Mouse (Mus musculus): ENCODE measurements around the gene Ccdc12.

Gene Ccdc12

DNA sequence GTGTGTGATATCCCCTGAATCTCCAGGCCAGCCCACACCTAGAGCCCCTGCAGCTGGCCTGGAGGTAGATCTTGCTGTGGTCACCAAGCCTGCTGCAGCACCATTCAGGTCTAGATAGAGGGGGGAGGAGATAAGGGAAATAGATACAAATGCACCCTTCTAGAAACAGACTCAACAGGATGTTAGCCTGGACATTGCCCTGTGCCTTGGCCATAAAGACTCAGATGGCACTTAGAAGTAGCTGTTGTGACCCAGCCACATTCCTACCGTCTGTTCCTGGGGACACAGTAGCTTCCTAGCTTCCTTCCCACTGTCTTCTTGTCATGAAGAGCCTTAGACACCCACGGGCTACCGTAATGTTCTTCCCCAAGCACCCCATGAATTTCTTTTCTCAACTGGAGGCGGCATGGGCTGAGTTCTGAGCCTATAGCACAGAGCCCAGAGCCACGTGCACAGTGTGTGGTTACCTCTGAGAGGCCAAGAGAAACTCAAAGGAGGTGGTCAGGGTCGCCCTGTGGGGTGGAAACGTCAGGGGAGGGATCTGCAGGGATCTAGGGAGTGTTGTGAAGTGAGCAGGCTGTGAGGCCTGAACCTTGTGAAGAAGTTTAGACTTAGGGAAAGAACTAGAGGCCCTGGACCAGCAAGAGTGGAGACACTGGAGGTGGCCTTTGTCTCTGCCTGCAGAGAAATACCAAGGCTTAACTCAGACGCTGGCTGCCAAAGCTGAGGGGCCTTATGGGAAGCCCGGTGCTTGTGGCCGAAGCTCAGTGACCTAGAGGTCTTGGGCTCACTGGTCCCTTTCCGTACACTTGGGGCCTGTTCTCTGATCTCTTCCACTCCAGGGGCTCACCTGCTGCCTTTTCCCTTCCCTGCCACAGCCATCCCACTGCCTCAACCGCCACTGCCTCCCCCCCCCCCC, 45.1 kb downstream of the Ccdc12 start:
- in situ Hi-C loops (cut with MboI; ENCODE audit: low sequenced_read_pairs), result no loop called here

GRCm38 (mm10) chr9:110702848-110703247, 46.5 kb downstream of the Ccdc12 start:
- in situ Hi-C loops (cut with MboI; ENCODE audit: low sequenced_read_pairs), result no loop called here

DNA sequence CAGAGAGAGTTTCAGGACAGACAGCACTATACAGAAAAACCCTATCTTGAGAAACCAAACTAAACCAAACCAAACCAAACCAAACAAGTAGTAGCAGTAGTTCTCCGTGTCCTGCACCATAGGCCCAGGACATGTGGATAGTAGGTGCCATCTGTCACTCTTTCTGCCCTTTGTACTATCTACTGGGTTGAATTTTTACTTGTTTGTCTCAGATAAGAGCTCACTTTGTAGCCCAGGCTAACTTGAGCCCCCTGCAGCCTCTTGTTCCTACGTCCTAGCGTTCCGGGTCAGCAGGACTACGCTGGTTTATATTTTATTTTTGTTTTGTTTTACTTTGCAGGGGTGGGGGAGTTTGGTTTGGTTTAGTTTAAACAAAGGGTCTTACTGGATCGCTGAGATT, 47.6 kb downstream of the Ccdc12 start:
- in situ Hi-C loops (cut with MboI; ENCODE audit: low sequenced_read_pairs), result no loop called here

GRCm38 (mm10) chr9:110706784-110707183, 50.5 kb downstream of the Ccdc12 start:
- in situ Hi-C loops (cut with MboI; ENCODE audit: low sequenced_read_pairs), result no loop called here

- in situ Hi-C loops (cut with MboI; ENCODE audit: low sequenced_read_pairs), result loop anchor here (10.0 kb wide), 1 partner anchor 65 kb away; no protein-coding TSS in a partner anchor
Measured at GRCm38 (mm10) chr9:110709640-110710258, 53.4 kb downstream of the Ccdc12 start.

GRCm38 (mm10) chr9:110711532-110711931, 55.2 kb downstream of the Ccdc12 start:
- in situ Hi-C loops (cut with MboI; ENCODE audit: low sequenced_read_pairs), result loop anchor here (10.0 kb wide), 1 partner anchor 63 kb away; no protein-coding TSS in a partner anchor

GRCm38 (mm10) chr9:110711996-110712395, 55.7 kb downstream of the Ccdc12 start:
- in situ Hi-C loops (cut with MboI; ENCODE audit: low sequenced_read_pairs), result loop anchor here (10.0 kb wide), 1 partner anchor 63 kb away; no protein-coding TSS in a partner anchor

- in situ Hi-C loops (cut with MboI; ENCODE audit: low sequenced_read_pairs), result loop anchor here (10.0 kb wide), 1 partner anchor 62 kb away; no protein-coding TSS in a partner anchor
Measured at GRCm38 (mm10) chr9:110712545-110712944, 56.2 kb downstream of the Ccdc12 start.

- in situ Hi-C loops (cut with MboI; ENCODE audit: low sequenced_read_pairs), result loop anchor here (10.0 kb wide), 1 partner anchor 61 kb away; no protein-coding TSS in a partner anchor
Measured at GRCm38 (mm10) chr9:110713389-110713788, 57.1 kb downstream of the Ccdc12 start.

DNA sequence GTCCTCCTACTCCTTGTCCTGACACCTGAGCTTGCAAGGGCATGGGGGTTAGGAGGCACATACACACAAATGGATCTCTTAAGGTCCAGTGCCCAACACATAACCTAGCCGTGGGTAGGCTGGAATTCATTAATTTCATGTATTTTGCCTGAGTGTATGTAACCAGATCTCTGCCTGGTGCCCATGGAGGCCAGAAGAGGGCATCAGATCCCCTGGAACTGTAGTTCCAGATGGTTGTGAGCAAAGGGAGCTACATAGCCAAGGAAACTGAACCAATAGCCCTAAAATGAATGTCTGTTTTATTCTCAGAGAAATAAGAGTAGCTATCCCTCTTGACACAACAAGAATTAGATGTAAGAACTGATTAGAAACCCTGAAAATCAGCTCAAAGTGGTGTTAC, 59.1 kb downstream of the Ccdc12 start:
- in situ Hi-C loops (cut with MboI; ENCODE audit: low sequenced_read_pairs), result loop anchor here (10.0 kb wide), 1 partner anchor 59 kb away; no protein-coding TSS in a partner anchor

GRCm38 (mm10) chr9:110716775-110717174, 60.5 kb downstream of the Ccdc12 start:
- in situ Hi-C loops (cut with MboI; ENCODE audit: low sequenced_read_pairs), result loop anchor here (10.0 kb wide), 1 partner anchor 58 kb away; no protein-coding TSS in a partner anchor

GRCm38 (mm10) chr9:110718071-110718470, 61.8 kb downstream of the Ccdc12 start:
- in situ Hi-C loops (cut with MboI; ENCODE audit: low sequenced_read_pairs), result loop anchor here (10.0 kb wide), 1 partner anchor 57 kb away; no protein-coding TSS in a partner anchor

GRCm38 (mm10) chr9:110718810-110719209, 62.5 kb downstream of the Ccdc12 start:
- in situ Hi-C loops (cut with MboI; ENCODE audit: low sequenced_read_pairs), result loop anchor here (10.0 kb wide), 1 partner anchor 56 kb away; no protein-coding TSS in a partner anchor

DNA sequence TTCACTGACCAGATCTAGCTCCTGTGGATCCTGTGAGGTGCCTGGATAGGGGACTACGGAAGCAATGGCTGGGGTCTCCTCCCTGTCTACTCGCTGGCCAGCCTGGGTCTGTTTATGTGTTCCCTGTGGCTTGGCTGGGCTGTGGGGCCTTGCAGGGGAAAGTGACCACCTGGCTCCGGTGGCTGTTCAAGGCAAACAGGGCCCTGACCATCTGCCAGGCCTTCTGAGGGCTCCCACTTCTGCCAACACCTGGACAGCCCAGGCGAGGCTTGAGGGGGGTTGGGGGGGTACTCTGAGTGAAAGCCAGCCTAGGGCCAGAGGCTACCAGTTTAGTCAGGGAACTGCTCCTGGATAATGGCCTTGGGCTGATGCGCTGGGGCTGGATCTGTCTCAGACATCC, 63.7 kb downstream of the Ccdc12 start:
- in situ Hi-C loops (cut with MboI; ENCODE audit: low sequenced_read_pairs), result loop anchor here (10.0 kb wide), 1 partner anchor 55 kb away; no protein-coding TSS in a partner anchor

- in situ Hi-C loops (cut with MboI; ENCODE audit: low sequenced_read_pairs), result no loop called here
Measured at GRCm38 (mm10) chr9:110722060-110722459, 65.8 kb downstream of the Ccdc12 start.

DNA sequence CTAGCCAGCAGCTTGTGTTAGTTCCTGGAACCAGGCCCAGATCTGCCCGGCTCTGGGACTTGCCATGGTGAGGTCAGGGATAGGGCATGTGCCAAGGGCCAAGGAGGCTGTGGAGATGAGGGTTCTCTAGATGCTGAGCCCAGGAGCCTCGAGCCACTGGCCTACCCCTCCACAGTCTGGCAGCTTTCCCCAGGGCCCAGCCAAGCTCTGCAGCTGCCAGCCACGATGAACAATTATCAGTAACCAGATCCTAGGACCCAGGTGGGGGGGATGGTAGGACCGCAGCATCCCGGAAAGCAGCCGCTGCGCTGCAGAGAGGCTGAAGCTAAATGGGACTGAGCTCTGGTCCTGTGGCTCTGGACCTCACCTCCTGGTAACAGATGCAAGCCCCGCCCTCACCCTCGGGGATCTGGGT, 69.4 kb downstream of the Ccdc12 start:
- in situ Hi-C loops (cut with MboI; ENCODE audit: low sequenced_read_pairs), result no loop called here

DNA sequence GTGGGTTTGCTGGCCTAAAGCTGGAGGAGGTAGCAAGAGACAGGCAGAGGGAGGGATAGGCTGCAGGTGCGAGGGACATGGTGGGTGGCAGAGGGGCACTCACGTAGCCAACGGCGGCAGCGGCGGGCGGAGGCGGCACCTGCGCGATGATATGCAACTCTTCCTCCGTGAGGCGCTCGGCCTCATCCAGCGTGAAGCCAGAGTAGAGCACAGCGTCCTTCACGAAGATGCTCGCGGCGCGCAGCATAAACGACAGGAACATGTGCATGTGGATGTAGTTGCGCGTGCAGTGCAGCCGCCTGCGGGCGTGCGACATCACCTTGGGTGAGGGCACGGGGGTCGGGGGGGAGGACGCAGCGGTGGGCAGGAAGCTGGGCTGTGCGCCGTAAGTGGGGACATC, 70.6 kb downstream of the Ccdc12 start:
- in situ Hi-C loops (cut with MboI; ENCODE audit: low sequenced_read_pairs), result no loop called here

- in situ Hi-C loops (cut with MboI; ENCODE audit: low sequenced_read_pairs), result no loop called here
Measured at GRCm38 (mm10) chr9:110729841-110730240, 73.5 kb downstream of the Ccdc12 start.

GRCm38 (mm10) chr9:110731859-110732258, 75.6 kb downstream of the Ccdc12 start:
- in situ Hi-C loops (cut with MboI; ENCODE audit: low sequenced_read_pairs), result no loop called here

DNA sequence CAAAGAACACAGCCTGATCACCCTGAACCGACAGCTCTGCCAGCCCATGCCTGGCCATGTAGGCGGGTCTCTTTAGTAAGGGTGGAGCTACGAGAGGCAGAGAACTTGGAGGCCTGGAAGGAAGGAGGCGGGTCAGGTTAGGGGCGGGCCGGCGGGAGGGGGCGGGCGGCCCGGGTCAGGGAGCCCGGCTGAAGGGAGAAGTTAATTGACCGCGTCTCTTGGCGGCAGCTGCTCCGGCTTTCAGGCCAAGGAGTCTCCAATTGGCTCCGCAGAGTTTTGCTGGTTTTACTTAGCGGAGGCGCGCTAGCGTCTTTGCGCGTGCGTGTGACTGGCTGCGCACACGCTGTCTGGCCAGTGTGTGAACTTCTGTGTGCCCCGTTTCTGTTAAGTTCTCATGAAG, 76.3 kb downstream of the Ccdc12 start:
- in situ Hi-C loops (cut with MboI; ENCODE audit: low sequenced_read_pairs), result no loop called here

DNA sequence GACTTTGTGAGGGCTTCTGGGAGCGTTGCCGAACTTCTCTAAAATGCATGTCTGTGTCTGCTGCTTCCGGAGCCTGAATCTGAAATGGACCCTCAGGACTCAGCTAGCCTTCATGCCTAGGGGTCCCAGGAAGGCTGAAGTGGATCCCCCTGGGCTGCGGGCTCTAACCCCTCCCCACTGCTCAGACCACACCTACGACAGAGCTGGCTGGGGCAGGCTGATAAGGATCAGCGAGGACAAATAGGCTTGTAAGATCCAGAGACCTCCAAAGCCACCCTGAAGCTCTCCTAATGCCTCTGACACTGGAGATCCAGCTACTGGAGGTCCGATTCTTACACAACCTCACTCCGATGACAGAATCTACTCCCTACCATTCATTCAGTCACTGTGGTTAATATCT, 76.8 kb downstream of the Ccdc12 start:
- in situ Hi-C loops (cut with MboI; ENCODE audit: low sequenced_read_pairs), result no loop called here

All from CH12F3 (cell line).